Mouse (Mus musculus) kidney, embryonic 16.5 days (tissue): ENCODE data around the gene Cnga2. TPM values are rescaled to one million over a fixed set of nuclear protein-coding genes. Genes with fewer than 3 reads are reported as not detected.

Source experiments
- ATAC-seq: fragments of 200-750 bp; cut with Nextera tagmentation; 2 replicates; pipeline ENCODE4 v1.8.0; 2017; ENCODE audit warnings: moderate TSS enrichment; ENCODE audit not compliant: low FRiP score, low TSS enrichment
- H3K27ac ChIP-seq: fragments of 300-500 bp; sonication (generic); 2 replicates; pipeline ENCODE4 v1.5.1; 2014; ENCODE audit warnings: low read length
- H3K27me3 ChIP-seq: fragments of 300-500 bp; sonication (generic); 2 replicates; pipeline ENCODE4 v1.6.1; 2014; ENCODE audit warnings: low read length, control low read depth, mixed read lengths; ENCODE audit not compliant: insufficient read depth
- H3K36me3 ChIP-seq: fragments of 300-500 bp; sonication (generic); 2 replicates; pipeline ENCODE4 v1.6.1; 2014; ENCODE audit warnings: low read length, control low read depth, mixed read lengths; ENCODE audit not compliant: insufficient read depth
- H3K4me1 ChIP-seq: fragments of 300-500 bp; sonication (generic); 2 replicates; pipeline ENCODE4 v1.6.1; 2014; ENCODE audit warnings: low read length, control low read depth, mixed read lengths; ENCODE audit not compliant: insufficient read depth
- H3K4me2 ChIP-seq: fragments of 300-500 bp; sonication (generic); replicated peaks from 2 replicates; pipeline ENCODE4 v1.6.1; 2014; ENCODE audit warnings: low read depth, low read length
- H3K4me3 ChIP-seq: fragments of 300-500 bp; sonication (generic); 2 replicates; pipeline ENCODE4 v1.5.1; 2014; ENCODE audit warnings: mild to moderate bottlenecking, low read length
- H3K9ac ChIP-seq: fragments of 300-500 bp; sonication (generic); replicated peaks from 2 replicates; pipeline ENCODE4 v1.6.1; 2014; ENCODE audit warnings: low read length
- H3K9me3 ChIP-seq: fragments of 300-500 bp; sonication (generic); 2 replicates; pipeline ENCODE4 v1.6.1; 2016; ENCODE audit warnings: low read length, control low read depth
- WGBS: fragments of 180-500 bp; shearing (Covaris S2); extraction: QIAGEN DNeasy Blood & Tissue Kit; methylation state at CpG from one replicate; pipeline ENCODE4 v1.1.7; 2014; 5-methylcytosine and 5-hydroxymethylcytosine counted together
- polyA plus RNA-seq: library from polyadenylated mRNA; unstranded; fragments of >200 nt; fragmentation: Nextera tagmentation; extraction: Ambion mirVana; gene quantifications from 2 replicates; pipeline ENCODE4 v1.2.1, GENCODE M21; 2015

The Cnga2 gene
- polyA plus RNA-seq: 0.06 and 0.10 TPM in 2 replicates

- peaks cover 5% of the 10 kb centered on the region; the same call in 1 of the 2 replicates for H3K27me3 ChIP-seq
- no peak within 1 kb of the TSS for H3K4me2 ChIP-seq
- no peak within 1 kb of the TSS for H3K9ac ChIP-seq
- H3K36me3 ChIP-seq: no peaks in the 10 kb centered on the region
- no peaks in the 10 kb centered on the region for H3K4me1 ChIP-seq
- ATAC-seq: no peak
- 72% methylated on average over 3 of the region's 3 CpGs for WGBS
- H3K4me3 ChIP-seq: no peak within 1 kb of the TSS
- no peak within 1 kb of the TSS for H3K27ac ChIP-seq
- H3K9me3 ChIP-seq: no peaks in the 10 kb centered on the region
These were observed at the start of gene Cnga2 for GRCm38 (mm10) chrX:71991549-71991948. Gene Cnga2 (plus strand): TSS chrX:71991849.

- 21% methylated on average over 3 of the region's 3 CpGs for WGBS
These were observed 45.0 kb upstream of the Cnga2 start for GRCm38 (mm10) chrX:71946631-71947030.

GRCm38 (mm10) chrX:71958366-71958765 lies 33.3 kb upstream of the Cnga2 start:
- Histone ChIP-seq H3K4me1 (no peaks in the 10 kb centered on the region), H3K4me3 (no peak overlapping the region), H3K36me3 (no peaks in the 10 kb centered on the region), H3K27me3 (peaks cover 7% of the 10 kb centered on the region; the same call in 1 of the 2 replicates), H3K9ac (no peak overlapping the region), H3K4me2 (no peak overlapping the region), H3K9me3 (no peaks in the 10 kb centered on the region), H3K27ac (no peak overlapping the region)
- ATAC-seq: no peak

More at GRCm38 (mm10) chrX:71946631-71947030, 45.0 kb upstream of the Cnga2 start:
- no peaks in the 10 kb centered on the region for H3K9me3 ChIP-seq
- H3K4me2 ChIP-seq: no peak overlapping the region
- H3K9ac ChIP-seq: no peak overlapping the region
- H3K36me3 ChIP-seq: no peaks in the 10 kb centered on the region
- peaks cover 6% of the 10 kb centered on the region; the same call in 1 of the 2 replicates for H3K27me3 ChIP-seq
- H3K27ac ChIP-seq: no peak overlapping the region
- H3K4me3 ChIP-seq: no peak overlapping the region
- no peak; the same call in 1 of the 2 replicates for ATAC-seq
- no peaks in the 10 kb centered on the region for H3K4me1 ChIP-seq

GRCm38 (mm10) chrX:71962073-71963051 lies 29.3 kb upstream of the Cnga2 start, which contains the start of gene Prrg3:
Gene Prrg3 (plus strand): TSS chrX:71962624.
- Histone ChIP-seq H3K4me1 (peaks cover 5% of the 10 kb centered on the region; the same call in 1 of the 2 replicates), H3K9me3 (no peaks in the 10 kb centered on the region), H3K27ac (no peak within 1 kb of the TSS), H3K36me3 (no peaks in the 10 kb centered on the region), H3K27me3 (peaks cover 7% of the 10 kb centered on the region; the same call in 1 of the 2 replicates), H3K4me3 (peak within 1 kb of the TSS; percentile 59), H3K4me2 (peak within 1 kb of the TSS; percentile 68), H3K9ac (peak within 1 kb of the TSS; percentile 73)
- WGBS: 20% methylated on average over 44 of the region's 72 CpGs
- peak; percentile 96 for ATAC-seq

GRCm38 (mm10) chrX:71963275-71963912 lies 28.3 kb upstream of the Cnga2 start:
- ATAC-seq: no peak
- Histone ChIP-seq H3K9ac (peak overlapping the region; percentile 73), H3K36me3 (no peaks in the 10 kb centered on the region), H3K9me3 (no peaks in the 10 kb centered on the region), H3K4me2 (peak overlapping the region; percentile 68), H3K27ac (no peak overlapping the region), H3K4me1 (peaks cover 5% of the 10 kb centered on the region; the same call in 1 of the 2 replicates), H3K4me3 (peak overlapping the region; percentile 59), H3K27me3 (peaks cover 7% of the 10 kb centered on the region; the same call in 1 of the 2 replicates)
- 38% methylated on average over 9 of the region's 9 CpGs for WGBS

- Histone ChIP-seq H3K27ac (no peak overlapping the region), H3K9me3 (no peaks in the 10 kb centered on the region), H3K36me3 (no peaks in the 10 kb centered on the region), H3K27me3 (peaks cover 3% of the 10 kb centered on the region; the same call in 1 of the 2 replicates), H3K9ac (no peak overlapping the region), H3K4me1 (peaks cover 5% of the 10 kb centered on the region; the same call in 1 of the 2 replicates), H3K4me2 (no peak overlapping the region), H3K4me3 (no peak overlapping the region)
- no peak for ATAC-seq
- 70% methylated on average over 1 of the region's 1 CpGs for WGBS
These were observed 23.4 kb upstream of the Cnga2 start for GRCm38 (mm10) chrX:71968216-71968615.

- WGBS: 78% methylated on average over 6 of the region's 6 CpGs
- no peak for ATAC-seq
These were observed 22.8 kb upstream of the Cnga2 start for GRCm38 (mm10) chrX:71968816-71969215.

GRCm38 (mm10) chrX:71971325-71971724 lies 20.3 kb upstream of the Cnga2 start:
- Histone ChIP-seq H3K4me1 (no peaks in the 10 kb centered on the region), H3K4me3 (no peak overlapping the region), H3K9ac (no peak overlapping the region), H3K27ac (no peak overlapping the region), H3K27me3 (peaks cover 3% of the 10 kb centered on the region; the same call in 1 of the 2 replicates), H3K9me3 (no peaks in the 10 kb centered on the region), H3K36me3 (no peaks in the 10 kb centered on the region), H3K4me2 (no peak overlapping the region)
- 78% methylated on average over 5 of the region's 5 CpGs for WGBS
- ATAC-seq: no peak

More at GRCm38 (mm10) chrX:71968816-71969215, 22.8 kb upstream of the Cnga2 start:
- H3K36me3 ChIP-seq: no peaks in the 10 kb centered on the region
- H3K9ac ChIP-seq: no peak overlapping the region
- no peaks in the 10 kb centered on the region for H3K9me3 ChIP-seq
- H3K4me1 ChIP-seq: peaks cover under 1% of the 10 kb centered on the region; the same call in 1 of the 2 replicates
- H3K4me3 ChIP-seq: no peak overlapping the region
- no peak overlapping the region for H3K27ac ChIP-seq
- no peak overlapping the region for H3K4me2 ChIP-seq
- H3K27me3 ChIP-seq: peaks cover 3% of the 10 kb centered on the region; the same call in 1 of the 2 replicates

- no peak for ATAC-seq
- Histone ChIP-seq H3K27me3 (peaks cover 3% of the 10 kb centered on the region; the same call in 1 of the 2 replicates), H3K27ac (no peak within 1 kb of the TSS), H3K36me3 (no peaks in the 10 kb centered on the region), H3K4me1 (no peaks in the 10 kb centered on the region), H3K4me3 (no peak within 1 kb of the TSS), H3K4me2 (no peak within 1 kb of the TSS), H3K9ac (no peak within 1 kb of the TSS), H3K9me3 (no peaks in the 10 kb centered on the region)
- WGBS: 58% methylated on average over 2 of the region's 2 CpGs
These were observed 19.0 kb upstream of the Cnga2 start, which contains the start of gene Fate1 for GRCm38 (mm10) chrX:71972686-71973085. Gene Fate1 (plus strand): TSS chrX:71972986.
